Mouse (Mus musculus) liver, embryonic 14.5 days (tissue): ENCODE results near the gene Znrf3.

Source experiments
- CTCF ChIP-seq: IDR thresholded peaks from 2 replicates; pipeline ENCODE4 v1.5.1; 2016; ENCODE audit warnings: antibody characterized with exemption, low read depth, control low read depth
- EP300 ChIP-seq: IDR thresholded peaks from 2 replicates; pipeline ENCODE4 v1.6.1; 2016; ENCODE audit warnings: antibody characterized with exemption, low read depth

GRCm38 (mm10) chr11:5278463-5278862 is 166.2 kb downstream of the Znrf3 start:
- TF ChIP-seq CTCF, result no peak
- no peak for TF ChIP-seq EP300
